Mouse (Mus musculus) Patski (cell line): ENCODE data around the gene Wdr54. TPM values are rescaled to one million over a fixed set of nuclear protein-coding genes. Genes with fewer than 3 reads are reported as not detected.
"Not testable (repeated sequence)": the region's sequence is repeated elsewhere in the genome, so short reads cannot be mapped to it uniquely, and the experiment has no call there.

Experiments used
- ATAC-seq: fragments of 100-300 bp; one replicate; pipeline ENCODE4 v1.8.0; 2021
- CTCF ChIA-PET: fragments of 350-600 bp; sonication (Branson Sonifier 250); formaldehyde crosslinking; loops from one replicate; lab custom pipeline; 2022; ENCODE audit warnings: inconsistent platforms; lab: Charles Lee
- POLR2A ChIA-PET: fragments of 350-600 bp; sonication (Branson Sonifier 250); formaldehyde crosslinking; loops from one replicate; lab custom pipeline; 2022; ENCODE audit warnings: antibody characterized with exemption, inconsistent platforms; lab: Charles Lee
- DNase-seq: peaks from one replicate; pipeline ENCODE4 v3.0.0-alpha.2; 2011; ENCODE audit warnings: low read depth, low spot score
- H3K27me3 ChIP-seq: fragments of 371-371 bp; one replicate; pipeline ENCODE4 v1.5.1; 2021
- CTCF ChIP-seq: fragments of 100-300 bp; IDR thresholded peaks from one replicate; pipeline ENCODE4 v1.5.1; 2021
- in situ Hi-C: fragments of 300-500 bp; cut with MboI; formaldehyde crosslinking; loops from 3 replicates; pipeline ENCODE4 v1.11.1; 2018; ENCODE audit warnings: low pct_unique_long_range_greater_than_20kb, mixed read lengths
- polyA plus RNA-seq: library from polyadenylated mRNA; unstranded; gene quantifications from one replicate; pipeline ENCODE4 v1.2.3, GENCODE M21; 2021

Gene Wdr54
- polyA plus RNA-seq, 1 experiment from 2014 or later: 18.9 TPM

- H3K27me3 ChIP-seq: no peaks in the 10 kb centered on the region
- CTCF ChIA-PET: interaction anchor here (0.8 to 1.8 kb wide), 7 partner anchors 40 to 166 kb away, joined by 3 to 7 read pairs (median 3); partner anchors contain the start of gene Wbp1
- TF ChIP-seq CTCF: no peak
- ATAC-seq (no peak), DNase-seq (no peak)
- in situ Hi-C loops: no loop called here
- POLR2A ChIA-PET: no interaction called here
Measured at GRCm38 (mm10) chr6:83161921-83162641, 5.9 kb upstream of the Wdr54 start.

GRCm38 (mm10) chr6:83161442-83161841 lies 5.2 kb upstream of the Wdr54 start:
- ChIA-PET CTCF (no interaction called here), POLR2A (no interaction called here)
- no peaks in the 10 kb centered on the region for H3K27me3 ChIP-seq
- no peak for ATAC-seq
- in situ Hi-C loops: no loop called here
- DNase-seq: no peak
- TF ChIP-seq CTCF: no peak

GRCm38 (mm10) chr6:83159456-83159855 lies 3.3 kb upstream of the Wdr54 start:
- ATAC-seq, POLR2A ChIA-PET, DNase-seq, H3K27me3 ChIP-seq: not testable (repeated sequence)
- in situ Hi-C loops: loop anchor here (5.0 kb wide), 3 partner anchors 42 to 247 kb away; partner anchors contain the start of gene Mogs
- CTCF ChIA-PET: interaction anchor here (1.0 to 2.6 kb wide), 7 partner anchors 10 to 163 kb away, joined by 3 to 10 read pairs (median 4); partner anchors contain the start of gene Wbp1

GRCm38 (mm10) chr6:83155552-83156238 lies 502 bp downstream of the Wdr54 start:
- ATAC-seq (peak; percentile 16), DNase-seq (no peak)
- in situ Hi-C loops: loop anchor here (5.0 kb wide), 3 partner anchors 38 to 243 kb away; partner anchors contain the start of gene Mogs
- ChIA-PET CTCF (interaction anchor here (1.3 to 1.9 kb wide), 4 partner anchors 12 to 49 kb away, joined by 3 to 4 read pairs (median 3); no protein-coding TSS in a partner anchor), POLR2A (interaction anchor here (0.6 to 1.6 kb wide), 6 partner anchors 11 to 425 kb away, joined by 3 to 7 read pairs (median 4); partner anchors contain the start of gene Wbp1)
- H3K27me3 ChIP-seq: no peaks in the 10 kb centered on the region
- TF ChIP-seq CTCF: no peak

GRCm38 (mm10) chr6:83153485-83153884 lies 2.7 kb downstream of the Wdr54 start:
- ChIA-PET CTCF (no interaction called here), POLR2A (interaction anchor here (1.0 kb wide), 1 partner anchor 29 kb away, joined by 3 read pairs; no protein-coding TSS in a partner anchor)
- DNase-seq (no peak), ATAC-seq (no peak)
- no peak for TF ChIP-seq CTCF
- H3K27me3 ChIP-seq: no peaks in the 10 kb centered on the region
- in situ Hi-C loops: no loop called here

GRCm38 (mm10) chr6:83153038-83153437 lies 3.2 kb downstream of the Wdr54 start:
- POLR2A ChIA-PET: interaction anchor here (1.0 kb wide), 2 partner anchors 28 to 33 kb away, joined by 3 read pairs; no protein-coding TSS in a partner anchor
- no peaks in the 10 kb centered on the region for H3K27me3 ChIP-seq
- TF ChIP-seq CTCF: no peak
- in situ Hi-C loops: no loop called here
- ATAC-seq: no peak
- CTCF ChIA-PET: no interaction called here
- DNase-seq: no peak

GRCm38 (mm10) chr6:83151721-83152120 lies 4.5 kb downstream of the Wdr54 start:
- no peak for TF ChIP-seq CTCF
- no peaks in the 10 kb centered on the region for H3K27me3 ChIP-seq
- ChIA-PET POLR2A (no interaction called here), CTCF (interaction anchor here (1.3 kb wide), 1 partner anchor 31 kb away, joined by 3 read pairs; the partner anchor contains the start of gene Wbp1)
- in situ Hi-C loops: no loop called here
- DNase-seq: no peak
- no peak for ATAC-seq

- no peak for TF ChIP-seq CTCF
- DNase-seq: no peak
- in situ Hi-C loops: no loop called here
- ChIA-PET CTCF (no interaction called here), POLR2A (interaction anchor here (1.4 kb wide), 1 partner anchor 9 kb away, joined by 3 read pairs; the partner anchor contains the start of genes 1700003E16Rik and Wdr54)
- ATAC-seq: no peak
- no peaks in the 10 kb centered on the region for H3K27me3 ChIP-seq
Measured at GRCm38 (mm10) chr6:83147280-83147679, 8.9 kb downstream of the Wdr54 start.

- no peak for TF ChIP-seq CTCF
- in situ Hi-C loops: no loop called here
- DNase-seq (no peak), ATAC-seq (no peak)
- no peaks in the 10 kb centered on the region for H3K27me3 ChIP-seq
- ChIA-PET CTCF (interaction anchor here (1.1 to 1.8 kb wide), 3 partner anchors 13 to 119 kb away, joined by 3 to 8 read pairs (median 3); no protein-coding TSS in a partner anchor), POLR2A (no interaction called here)
Measured at GRCm38 (mm10) chr6:83145805-83146204, 10.4 kb downstream of the Wdr54 start.

GRCm38 (mm10) chr6:83145209-83145608 lies 11.0 kb downstream of the Wdr54 start:
- CTCF ChIA-PET: interaction anchor here (1.0 to 1.8 kb wide), 3 partner anchors 14 to 27 kb away, joined by 3 to 8 read pairs (median 3); no protein-coding TSS in a partner anchor
- in situ Hi-C loops: no loop called here
- POLR2A ChIA-PET: interaction anchor here (0.5 to 1.2 kb wide), 2 partner anchors 11 to 13 kb away, joined by 5 to 7 read pairs; partner anchors contain the start of genes 1700003E16Rik and Wdr54
- TF ChIP-seq CTCF: no peak
- DNase-seq (no peak), ATAC-seq (peak; percentile 13)
- no peaks in the 10 kb centered on the region for H3K27me3 ChIP-seq
